Mouse (Mus musculus): ENCODE results near the gene 4933405O20Rik. TPM values are rescaled to one million over a fixed set of nuclear protein-coding genes. Genes with fewer than 3 reads are reported as not detected.

The 4933405O20Rik gene
- not detected for polyA plus RNA-seq (2017; shearing (Covaris generic))

DNA sequence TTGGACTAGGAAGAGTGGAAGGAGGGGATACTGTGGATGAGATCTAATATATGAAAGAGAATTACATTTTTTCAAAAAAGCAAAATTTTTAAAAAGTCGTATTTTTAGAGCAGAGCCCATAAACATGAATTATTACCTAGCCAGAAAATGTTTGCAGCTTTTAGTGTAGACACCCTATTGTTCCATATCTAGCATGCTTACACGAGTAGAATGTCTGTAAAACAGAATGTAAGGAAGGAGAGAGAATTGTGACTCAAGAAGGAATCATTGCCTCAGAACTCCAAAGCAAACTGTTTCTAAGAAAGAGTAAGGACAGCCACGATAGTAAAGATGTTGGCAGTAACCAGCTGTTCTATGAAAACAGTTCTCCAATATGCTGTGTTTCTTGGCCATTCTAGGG lies at the start of gene 4933405O20Rik:
Gene 4933405O20Rik (plus strand): TSS at position 301 of the 400 bp plus-strand sequence.

